Mouse (Mus musculus): ENCODE measurements around the gene Ermap. TPM values are rescaled to one million over a fixed set of nuclear protein-coding genes. Genes with fewer than 3 reads are reported as not detected.

The Ermap gene
- total RNA-seq (2021), result under 1 TPM; 0.05 to 0.24 TPM
- long read RNA-seq, experiment 1, result 0 reads
- long read RNA-seq, experiment 2, result 0 reads

- intact Hi-C loops (cut with DNase I), result no loop called here
- no peak for DNase-seq
These were observed at the start of gene Ermap for GRCm38 (mm10) chr4:119189864-119190263. Gene Ermap (minus strand): TSS chr4:119190011.

DNA sequence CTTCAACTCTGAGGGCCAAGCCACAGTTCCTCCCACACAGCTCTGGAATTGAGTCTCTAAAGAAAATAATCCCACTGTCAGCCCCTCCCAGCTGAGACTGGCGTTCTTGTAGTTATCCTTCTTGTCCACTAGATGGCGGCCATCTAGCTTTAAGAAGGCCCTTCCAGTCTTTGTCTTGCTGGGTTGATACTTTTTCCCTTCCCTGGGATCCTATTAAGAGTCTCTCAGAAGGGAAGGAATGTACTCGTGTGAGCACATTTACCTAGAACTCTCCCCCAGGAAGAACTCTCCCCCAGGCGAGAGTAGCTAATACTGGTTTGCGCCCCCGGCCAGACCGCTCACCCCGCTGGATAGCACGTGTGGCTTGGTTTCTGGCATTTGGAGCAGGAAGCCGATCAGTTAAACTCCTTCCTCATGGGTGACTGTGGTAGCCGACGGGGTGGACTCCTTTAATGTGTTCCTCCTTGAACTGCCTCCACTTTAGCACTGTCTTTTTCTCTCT, 49.4 kb upstream of the Ermap start:
- intact Hi-C loops (cut with DNase I), result loop anchor here (2.0 kb wide), 1 partner anchor 100 kb away; no protein-coding TSS in a partner anchor
- peak in 1 of 2 experiments; percentile 50 for DNase-seq

DNA sequence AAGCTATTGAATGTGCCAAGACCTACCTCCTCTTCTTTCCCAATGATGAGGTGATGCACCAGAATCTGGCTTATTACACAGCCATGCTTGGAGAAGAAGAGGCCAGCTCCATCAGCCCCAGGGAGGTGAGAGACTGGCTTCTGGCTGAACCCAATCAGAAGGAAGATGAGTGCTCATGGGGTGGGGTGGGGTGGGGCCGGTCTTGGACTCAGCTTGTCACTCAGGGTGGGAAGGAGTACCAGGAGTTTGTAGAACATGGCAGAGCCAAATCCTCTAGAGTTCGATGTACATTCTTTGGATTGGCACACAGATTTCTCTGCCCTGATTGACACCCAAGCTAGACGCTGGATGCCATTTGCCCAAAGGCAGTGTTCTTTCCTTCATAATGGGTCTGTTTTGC, 48.9 kb upstream of the Ermap start:
- intact Hi-C loops (cut with DNase I), result loop anchor here (2.0 kb wide), 1 partner anchor 100 kb away; no protein-coding TSS in a partner anchor
- no peak for DNase-seq

GRCm38 (mm10) chr4:119234348-119234747, 44.5 kb upstream of the Ermap start:
- DNase-seq, result no peak
- intact Hi-C loops (cut with DNase I), result no loop called here

GRCm38 (mm10) chr4:119233256-119233901, 43.6 kb upstream of the Ermap start:
- intact Hi-C loops (cut with DNase I), result no loop called here
- peak; percentile 31 to 52 for DNase-seq

DNA sequence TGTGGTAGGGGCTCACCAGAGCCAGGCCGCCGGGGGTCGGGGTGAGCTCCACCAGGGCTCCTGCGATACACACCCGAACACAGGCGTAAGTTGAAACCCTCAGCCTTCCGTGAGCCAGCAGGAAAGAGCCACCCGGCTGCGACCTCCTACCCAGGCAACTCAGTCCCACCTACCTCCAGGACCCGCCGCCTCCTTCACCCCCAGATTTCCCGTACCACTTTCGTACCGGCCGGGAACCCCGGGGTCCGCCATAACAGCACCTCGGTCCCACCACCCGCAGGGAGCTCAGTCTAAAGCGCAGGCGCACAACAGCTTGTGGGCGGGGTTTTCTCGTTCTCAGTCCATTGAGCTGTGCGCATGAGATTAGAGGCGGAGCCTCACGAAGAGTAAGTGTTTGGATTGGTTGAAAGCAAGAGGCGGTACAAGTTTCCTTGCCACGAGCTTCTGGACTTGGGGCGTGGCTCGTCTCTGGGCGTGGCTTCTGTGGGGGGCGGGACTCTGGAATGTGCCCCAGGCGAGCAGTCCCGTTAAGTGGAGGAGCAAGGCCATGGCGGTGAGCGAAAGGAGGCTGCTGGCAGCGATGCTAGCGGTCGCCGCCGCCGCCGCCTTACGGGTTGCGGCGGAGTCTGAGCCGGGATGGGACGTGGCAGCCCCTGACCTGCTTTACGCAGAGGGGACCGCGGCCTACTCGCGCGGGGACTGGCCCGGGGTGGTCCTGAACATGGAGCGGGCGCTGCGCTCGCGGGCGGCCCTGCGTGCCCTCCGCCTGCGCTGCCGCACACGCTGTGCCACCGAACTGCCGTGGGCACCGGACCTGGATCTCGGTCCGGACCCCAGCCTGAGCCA, 42.8 kb upstream of the Ermap start, which contains the start of the genes AU022252 and P3h1:
Gene AU022252, minus strand, starts transcription at position 303 of the 846 bp plus-strand sequence.
Gene P3h1, plus strand, starts transcription at position 506 of the 846 bp plus-strand sequence.
- peak; percentile 98 to 99 for DNase-seq
- intact Hi-C loops (cut with DNase I), result no loop called here

DNA sequence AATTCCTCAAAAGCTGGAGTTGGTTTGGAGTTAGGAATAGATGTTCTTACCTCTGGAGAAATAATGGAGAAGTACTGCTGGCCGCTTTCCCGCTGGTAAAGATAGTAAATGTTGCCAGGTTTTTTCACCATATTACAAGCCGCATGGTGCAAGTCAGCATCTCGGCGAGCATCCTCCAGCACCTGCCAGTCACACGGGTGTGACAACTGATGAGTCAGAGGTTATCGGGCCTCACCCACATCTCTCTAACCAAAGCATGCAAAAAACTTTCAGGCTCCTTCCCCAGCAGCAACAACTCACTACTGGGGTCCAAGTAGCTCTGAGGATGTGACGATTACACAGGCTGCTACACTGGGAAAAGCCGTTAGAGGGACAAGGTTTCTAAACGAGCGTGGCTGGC, 36.9 kb upstream of the Ermap start:
- no peak for DNase-seq
- intact Hi-C loops (cut with DNase I), result no loop called here

DNA sequence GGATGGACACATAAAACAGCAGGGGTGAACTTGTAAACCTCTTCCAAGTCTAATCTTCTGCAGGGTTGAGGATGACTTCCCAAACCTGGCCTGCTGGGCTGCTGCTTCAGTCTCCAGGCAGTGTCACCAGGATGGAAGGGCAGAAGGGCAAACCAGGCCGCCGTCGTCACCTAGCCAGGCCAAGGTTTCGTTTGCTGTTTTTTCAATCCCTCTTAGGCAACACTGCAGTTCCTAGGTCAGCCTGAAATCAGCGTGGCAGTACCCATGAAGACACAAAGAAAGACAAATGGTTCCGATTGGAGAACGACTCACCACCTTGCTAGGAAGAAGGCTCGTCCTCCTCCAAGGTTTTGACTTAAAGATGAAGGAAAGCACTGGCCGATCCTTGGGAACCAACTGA, 35.9 kb upstream of the Ermap start:
- intact Hi-C loops (cut with DNase I), result no loop called here
- no peak for DNase-seq

DNA sequence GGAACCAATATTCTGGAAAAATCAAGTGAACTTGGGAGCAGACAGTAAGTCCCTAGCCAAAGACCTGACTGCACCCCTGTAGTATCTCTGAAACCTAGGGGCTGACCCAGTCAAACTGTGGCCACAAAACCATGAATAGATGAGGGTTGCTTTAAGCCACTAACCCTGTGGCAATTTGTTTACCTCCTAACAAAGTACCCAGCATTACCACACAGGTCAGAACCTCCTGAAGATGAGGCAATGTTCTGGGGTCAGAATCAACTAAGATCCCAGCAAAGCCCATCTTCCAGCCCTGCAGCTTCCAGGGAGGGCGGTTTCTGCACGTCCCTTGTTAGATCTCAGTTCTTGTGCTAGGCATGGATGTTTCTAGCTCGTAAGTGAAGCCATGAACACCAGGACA, 34.7 kb upstream of the Ermap start:
- no peak for DNase-seq
- intact Hi-C loops (cut with DNase I), result no loop called here

- intact Hi-C loops (cut with DNase I), result no loop called here
- peak in 1 of 2 experiments; percentile 26 for DNase-seq
These were observed 33.9 kb upstream of the Ermap start for GRCm38 (mm10) chr4:119223696-119224095.

GRCm38 (mm10) chr4:119218169-119218568, 28.4 kb upstream of the Ermap start, which contains the start of gene Tmem269:
Gene Tmem269 (minus strand): TSS chr4:119218217.
- intact Hi-C loops (cut with DNase I), result no loop called here
- no peak for DNase-seq

DNA sequence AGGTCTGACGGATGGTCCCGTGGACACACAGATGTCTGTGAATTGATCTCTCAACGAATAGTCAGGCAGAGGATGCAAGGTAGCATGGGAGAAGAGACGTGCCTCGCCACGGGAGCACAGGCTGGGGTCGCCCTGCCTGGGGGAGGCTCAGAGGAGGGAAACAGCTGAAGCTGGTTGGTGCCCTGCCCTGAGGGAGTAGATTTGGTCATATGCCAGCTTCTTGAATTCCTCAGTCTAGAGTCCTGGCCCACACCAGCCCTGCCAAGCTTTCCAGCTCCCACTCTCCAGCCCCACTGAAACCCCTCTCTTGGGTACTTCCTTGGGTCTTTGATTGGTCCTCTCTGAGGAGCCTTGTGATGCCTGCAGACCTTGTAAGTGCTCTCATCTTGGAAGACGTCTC, 26.9 kb upstream of the Ermap start:
- no peak for DNase-seq
- intact Hi-C loops (cut with DNase I), result no loop called here

DNA sequence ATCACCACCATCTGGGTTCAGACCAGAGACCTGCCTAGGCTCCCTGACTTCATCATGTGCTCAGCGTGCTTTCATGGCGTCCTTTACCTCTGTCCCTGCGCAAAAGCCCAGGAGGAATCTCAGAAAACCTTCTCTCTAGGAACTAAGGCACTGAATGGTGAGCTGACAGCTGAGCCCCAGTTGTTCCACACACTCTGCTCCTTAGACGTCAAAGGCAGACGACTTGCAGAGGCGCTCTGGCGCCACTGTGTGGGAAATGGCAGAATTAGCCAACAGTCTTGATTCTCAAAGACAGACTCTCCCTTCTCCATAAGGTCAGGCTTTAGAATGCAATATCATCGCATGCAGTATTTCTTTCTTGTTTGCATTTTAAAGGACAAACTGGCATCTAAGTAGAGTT, 14.9 kb upstream of the Ermap start:
- intact Hi-C loops (cut with DNase I), result loop anchor here (1.0 to 5.0 kb wide), 2 partner anchors 37 to 199 kb away; no protein-coding TSS in a partner anchor

DNA sequence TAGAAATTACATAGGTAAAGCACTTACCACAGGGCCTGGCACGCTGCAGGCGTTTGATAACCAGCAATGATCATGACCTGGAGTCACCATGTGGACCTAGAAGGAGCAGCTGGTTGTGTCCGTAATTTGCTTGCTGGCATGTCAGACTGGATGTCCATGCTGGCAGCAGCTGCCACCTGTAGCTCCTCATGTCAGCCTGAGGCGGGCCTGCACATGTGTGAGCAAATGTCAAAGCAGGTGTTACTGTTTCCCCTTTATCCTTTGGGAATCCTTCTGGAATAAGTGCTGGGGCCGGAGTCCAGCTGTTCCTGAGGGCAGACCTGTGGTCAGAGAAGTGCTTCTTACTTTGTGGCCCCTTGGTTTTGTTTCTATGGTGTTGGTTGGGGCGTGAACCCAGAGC, 8.3 kb upstream of the Ermap start:
- no peak for DNase-seq
- intact Hi-C loops (cut with DNase I), result no loop called here

More for the DNA sequence above, 14.9 kb upstream of the Ermap start:
- peak; percentile 61 to 66 for DNase-seq

- intact Hi-C loops (cut with DNase I), result no loop called here
These were observed 5.9 kb upstream of the Ermap start for GRCm38 (mm10) chr4:119195582-119196320.

DNA sequence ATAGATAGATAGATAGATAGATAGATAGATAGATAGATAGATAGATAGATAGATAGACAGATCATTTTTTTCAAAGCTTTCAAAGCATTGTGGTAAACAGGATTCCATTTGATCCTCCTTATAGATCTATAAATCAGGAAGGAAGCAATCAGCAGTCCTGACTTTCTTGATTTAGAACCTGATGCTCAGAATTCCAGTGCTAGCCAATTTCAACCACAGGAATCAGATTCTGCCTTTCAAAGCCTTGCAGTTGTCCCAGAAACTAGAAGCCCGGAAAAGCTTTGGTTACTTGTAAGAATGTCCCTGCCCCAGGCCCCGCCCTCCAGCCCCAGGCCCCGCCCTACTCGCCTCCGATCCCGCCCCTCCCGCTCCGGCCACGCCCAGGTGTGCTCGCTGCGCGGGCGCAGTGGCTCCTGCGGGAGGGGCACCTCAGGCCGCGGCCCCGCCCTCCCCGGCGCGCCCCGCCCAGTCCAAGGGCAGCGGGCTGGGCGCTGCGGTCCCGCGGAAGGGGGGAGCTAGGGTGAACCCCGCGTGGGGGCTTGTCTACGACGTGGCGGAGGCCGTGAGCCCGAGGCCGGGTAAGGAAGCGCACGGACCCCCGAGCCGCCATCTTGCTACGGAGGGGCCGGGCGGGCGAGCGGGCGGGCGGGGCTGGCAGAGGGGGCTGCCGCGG, 5.2 kb upstream of the Ermap start, which contains the start of gene Svbp:
Gene Svbp, plus strand, starts transcription at position 398 of the 673 bp plus-strand sequence.
- intact Hi-C loops (cut with DNase I), result no loop called here

More at GRCm38 (mm10) chr4:119195582-119196320, 5.9 kb upstream of the Ermap start:
- no peak for DNase-seq

GRCm38 (mm10) chr4:119192757-119193156, 2.9 kb upstream of the Ermap start:
- intact Hi-C loops (cut with DNase I), result no loop called here
- DNase-seq, result no peak

More for the DNA sequence above, 5.2 kb upstream of the Ermap start, which contains the start of gene Svbp:
- peak; percentile 92 to 93 for DNase-seq

- no peak for DNase-seq
- intact Hi-C loops (cut with DNase I), result no loop called here
These were observed 1.5 kb upstream of the Ermap start for GRCm38 (mm10) chr4:119191273-119191672.

GRCm38 (mm10) chr4:119190618-119191017, 807 bp upstream of the Ermap start:
- no peak for DNase-seq
- intact Hi-C loops (cut with DNase I), result no loop called here

- intact Hi-C loops (cut with DNase I), result no loop called here
- no peak for DNase-seq
These were observed 419 bp downstream of the Ermap start for GRCm38 (mm10) chr4:119189392-119189791.
